Mouse (Mus musculus): ENCODE measurements around the gene Prr3. TPM values are rescaled to one million over a fixed set of nuclear protein-coding genes. Genes with fewer than 3 reads are reported as not detected.
"Not testable (repeated sequence)": the region's sequence is repeated elsewhere in the genome, so short reads cannot be mapped to it uniquely, and the experiment has no call there.

The Prr3 gene
- polyA plus RNA-seq, 2 experiments, result 4.5 to 6.3 TPM

DNA sequence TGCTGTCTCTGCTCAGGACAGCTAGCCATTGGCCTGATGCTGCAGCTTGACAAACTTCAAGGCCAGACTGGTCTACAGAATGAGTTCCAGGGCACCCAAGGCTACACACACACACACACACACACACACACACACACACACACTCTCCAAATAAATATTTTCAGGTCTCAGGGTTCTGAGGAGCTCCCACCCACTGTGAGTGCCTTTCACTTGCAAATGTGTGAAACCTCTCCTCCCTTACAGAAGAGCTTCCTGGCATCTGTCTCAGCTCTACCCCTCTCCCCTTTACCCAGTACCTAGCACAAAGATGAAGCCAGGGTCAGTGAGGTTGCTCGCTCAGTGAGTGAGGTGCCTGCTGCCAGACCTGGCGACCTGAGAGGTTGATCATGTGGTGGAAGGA lies 40.9 kb downstream of the Prr3 start:
- TF ChIP-seq CTCF (IDR thresholded peaks at IDR 0.05; ENCODE audit: low read depth) (no peak), EP300 (IDR thresholded peaks at IDR 0.05; ENCODE audit: low read depth) (no peak)
- 53% methylated on average over 2 of the region's 2 CpGs for WGBS (ENCODE audit: insufficient replicate concordance)
- no peak for DNase-seq (ENCODE audit: low read depth in 3 of 3, low spot score in 3 of 3)

DNA sequence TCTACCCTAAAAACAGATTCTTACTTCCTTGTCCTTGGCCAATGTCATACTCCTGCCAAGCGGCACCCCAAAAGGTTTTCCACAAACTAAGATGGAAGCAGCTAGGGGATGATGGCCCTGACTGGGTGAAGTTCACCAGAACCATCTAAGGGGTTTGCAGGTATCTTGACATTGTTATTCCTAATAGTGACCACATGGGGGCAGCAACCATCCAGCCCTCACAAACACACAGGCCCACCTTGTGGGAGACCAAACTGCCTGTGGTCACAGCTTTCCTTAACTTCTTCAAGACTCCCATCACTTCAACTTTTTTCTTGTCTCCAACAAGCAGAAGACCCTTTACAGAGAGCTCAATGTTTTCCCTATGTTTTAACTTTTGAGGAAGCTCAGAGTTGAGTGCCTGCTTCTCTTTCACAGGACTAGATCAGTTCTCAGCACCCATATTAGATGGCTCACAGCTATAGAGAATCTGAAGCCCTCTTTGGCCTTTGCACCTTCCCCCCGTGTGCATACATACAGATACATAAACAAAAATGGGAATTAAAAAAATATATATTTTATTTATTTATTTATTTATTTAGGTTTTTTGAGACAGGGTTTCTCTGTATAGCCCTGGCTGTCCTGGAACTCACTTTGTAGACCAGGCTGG lies 42.2 kb downstream of the Prr3 start:
- TF ChIP-seq EP300 (IDR thresholded peaks at IDR 0.05; ENCODE audit: low read depth) (no peak), CTCF (IDR thresholded peaks at IDR 0.05; ENCODE audit: low read depth) (peak; percentile 93)
- Histone ChIP-seq H3K9me3 (ENCODE audit: control insufficient read depth, low read length) (no peaks in the 10 kb centered on the region), H3K27ac (no peak overlapping the region), H3K4me2 (ENCODE audit: low read depth) (no peak overlapping the region), H3K4me3 (ENCODE audit: insufficient read depth in 1 of 2, low read depth in 2 of 2, low read length in 2 of 2) (no peak overlapping the region), H3K4me1 (replicated peaks; ENCODE audit: control insufficient read depth in 2 of 2, insufficient read depth in 2 of 2, low read length in 1 of 2) (no peaks in the 10 kb centered on the region), H3K9ac (replicated peaks) (no peak overlapping the region), H3K36me3 (replicated peaks; ENCODE audit: control insufficient read depth, insufficient read depth, low read depth) (no peaks in the 10 kb centered on the region), H3K27me3 (ENCODE audit: control insufficient read depth, insufficient read depth, low read length) (no peaks in the 10 kb centered on the region)
- 17% methylated on average over 2 of the region's 2 CpGs for WGBS (ENCODE audit: insufficient replicate concordance)
- 0 out of 2 replicates have a peak, but pooled peaks have one; percentile 45 for ATAC-seq (ENCODE audit: insufficient read depth)
- DNase-seq (ENCODE audit: low read depth in 3 of 3, low spot score in 3 of 3), result peak in 2 of 3 experiments; percentile 39 to 45

More for the DNA sequence above, 40.9 kb downstream of the Prr3 start:
- ATAC-seq (ENCODE audit: insufficient read depth), result no peak
- no peaks in the 10 kb centered on the region for H3K4me1 ChIP-seq (replicated peaks; ENCODE audit: control insufficient read depth in 2 of 2, insufficient read depth in 2 of 2, low read length in 1 of 2)
- no peak overlapping the region for H3K4me2 ChIP-seq (ENCODE audit: low read depth)
- no peaks in the 10 kb centered on the region for H3K9me3 ChIP-seq (ENCODE audit: control insufficient read depth, low read length)
- no peak overlapping the region for H3K27ac ChIP-seq
- H3K36me3 ChIP-seq (replicated peaks; ENCODE audit: control insufficient read depth, insufficient read depth, low read depth), result no peaks in the 10 kb centered on the region
- no peaks in the 10 kb centered on the region for H3K27me3 ChIP-seq (ENCODE audit: control insufficient read depth, insufficient read depth, low read length)
- H3K9ac ChIP-seq (replicated peaks), result no peak overlapping the region
- H3K4me3 ChIP-seq (ENCODE audit: insufficient read depth in 1 of 2, low read depth in 2 of 2, low read length in 2 of 2), result no peak overlapping the region

DNA sequence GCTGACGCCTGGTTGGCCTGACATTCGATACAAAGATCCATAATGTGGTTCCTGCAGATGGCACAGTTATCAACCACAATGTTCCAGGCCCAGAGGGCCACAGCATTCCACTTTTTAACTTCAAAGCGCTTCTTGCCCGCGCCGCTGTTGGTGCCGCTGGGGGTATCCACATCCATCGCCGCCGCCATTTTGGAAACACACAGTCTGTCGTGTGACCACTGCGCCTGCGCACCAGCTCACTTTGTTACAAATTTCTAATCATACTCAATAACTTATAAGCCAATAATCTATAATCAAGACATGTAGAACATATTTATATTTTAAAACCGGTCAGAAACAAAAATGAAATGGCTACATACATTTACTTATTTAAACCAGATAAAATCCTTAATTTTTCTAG lies 44.3 kb downstream of the Prr3 start:
- H3K27me3 ChIP-seq (ENCODE audit: control insufficient read depth, insufficient read depth, low read length); H3K9me3 ChIP-seq (ENCODE audit: control insufficient read depth, low read length); ATAC-seq (ENCODE audit: insufficient read depth); H3K4me1 ChIP-seq (replicated peaks; ENCODE audit: control insufficient read depth in 2 of 2, insufficient read depth in 2 of 2, low read length in 1 of 2); H3K4me3 ChIP-seq (ENCODE audit: insufficient read depth in 1 of 2, low read depth in 2 of 2, low read length in 2 of 2); H3K27ac ChIP-seq; DNase-seq (ENCODE audit: low read depth in 3 of 3, low spot score in 3 of 3); H3K4me2 ChIP-seq (ENCODE audit: low read depth); H3K36me3 ChIP-seq (replicated peaks; ENCODE audit: control insufficient read depth, insufficient read depth, low read depth); H3K9ac ChIP-seq (replicated peaks): not testable (repeated sequence)
- 79% methylated on average over 14 of the region's 14 CpGs for WGBS (ENCODE audit: insufficient replicate concordance)

DNA sequence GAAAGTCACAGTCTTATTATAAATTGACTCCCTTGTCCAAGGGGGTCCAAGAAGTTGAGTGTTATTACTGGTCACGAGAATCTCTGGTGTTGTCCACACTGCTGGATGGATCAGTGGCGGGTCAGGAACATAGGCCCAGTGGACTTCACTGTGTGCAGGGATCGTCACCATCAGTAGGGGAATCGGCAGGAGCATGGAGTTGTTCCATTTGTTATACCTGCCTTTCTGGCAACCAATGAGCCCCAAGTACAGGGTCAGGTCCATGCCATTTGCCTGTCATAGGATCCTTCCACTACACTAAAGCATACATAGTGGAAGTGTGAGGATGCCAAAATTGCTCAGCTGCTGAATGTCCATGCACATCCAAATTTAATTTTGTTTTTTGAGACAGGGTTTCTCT lies 47.4 kb downstream of the Prr3 start:
- no peaks in the 10 kb centered on the region for H3K27me3 ChIP-seq (ENCODE audit: control insufficient read depth, insufficient read depth, low read length)
- H3K4me1 ChIP-seq (replicated peaks; ENCODE audit: control insufficient read depth in 2 of 2, insufficient read depth in 2 of 2, low read length in 1 of 2), result peaks cover 4 to 7% of the 10 kb centered on the region in 2 experiments; a peak in 3 of 4 replicates
- 78% methylated on average over 4 of the region's 4 CpGs for WGBS (ENCODE audit: insufficient replicate concordance)
- H3K9me3 ChIP-seq (ENCODE audit: control insufficient read depth, low read length), result no peaks in the 10 kb centered on the region
- DNase-seq (ENCODE audit: low read depth in 3 of 3, low spot score in 3 of 3) (no peak), ATAC-seq (ENCODE audit: insufficient read depth) (no peak)
- TF ChIP-seq CTCF (IDR thresholded peaks at IDR 0.05; ENCODE audit: low read depth) (no peak), EP300 (IDR thresholded peaks at IDR 0.05; ENCODE audit: low read depth) (no peak)
- H3K4me3 ChIP-seq (ENCODE audit: insufficient read depth in 1 of 2, low read depth in 2 of 2, low read length in 2 of 2), result no peak overlapping the region
- no peak overlapping the region for H3K27ac ChIP-seq
- peaks cover 40% of the 10 kb centered on the region for H3K36me3 ChIP-seq (replicated peaks; ENCODE audit: control insufficient read depth, insufficient read depth, low read depth)
- no peak overlapping the region for H3K4me2 ChIP-seq (ENCODE audit: low read depth)
- no peak overlapping the region for H3K9ac ChIP-seq (replicated peaks)

- TF ChIP-seq CTCF (IDR thresholded peaks at IDR 0.05; ENCODE audit: low read depth), result no peak
- TF ChIP-seq EP300 (IDR thresholded peaks at IDR 0.05; ENCODE audit: low read depth), result no peak
- Histone ChIP-seq H3K4me1 (replicated peaks; ENCODE audit: control insufficient read depth in 2 of 2, insufficient read depth in 2 of 2, low read length in 1 of 2) (peaks cover 13 to 21% of the 10 kb centered on the region in 2 experiments), H3K4me2 (ENCODE audit: low read depth) (no peak overlapping the region), H3K4me3 (ENCODE audit: insufficient read depth in 1 of 2, low read depth in 2 of 2, low read length in 2 of 2) (no peak overlapping the region), H3K27me3 (ENCODE audit: control insufficient read depth, insufficient read depth, low read length) (no peaks in the 10 kb centered on the region), H3K27ac (no peak overlapping the region), H3K36me3 (replicated peaks; ENCODE audit: control insufficient read depth, insufficient read depth, low read depth) (peaks cover 56% of the 10 kb centered on the region), H3K9me3 (ENCODE audit: control insufficient read depth, low read length) (no peaks in the 10 kb centered on the region), H3K9ac (replicated peaks) (no peak overlapping the region)
- 92% methylated on average over 12 of the region's 12 CpGs for WGBS (ENCODE audit: insufficient replicate concordance)
- DNase-seq (ENCODE audit: low read depth in 3 of 3, low spot score in 3 of 3), result no peak
- ATAC-seq (ENCODE audit: insufficient read depth), result no peak
These were observed 49.4 kb downstream of the Prr3 start for GRCm38 (mm10) chr17:35930627-35931026.

All from liver, embryonic 14.5 days (tissue).